Mouse (Mus musculus) frontal cortex, postnatal 10 days (tissue): ENCODE results near the gene Pla2g4b.

Experiments
- DNase-seq, 2 experiments: peaks; one replicate each; pipeline ENCODE4 v3.0.0; 2022; ENCODE audit warnings: low spot score in 2 of 2, mixed read lengths in 1 of 2

The Pla2g4b gene

GRCm38 (mm10) chr2:120062248-120062647 lies 29.0 kb downstream of the Pla2g4b start:
- DNase-seq = no peak

DNA sequence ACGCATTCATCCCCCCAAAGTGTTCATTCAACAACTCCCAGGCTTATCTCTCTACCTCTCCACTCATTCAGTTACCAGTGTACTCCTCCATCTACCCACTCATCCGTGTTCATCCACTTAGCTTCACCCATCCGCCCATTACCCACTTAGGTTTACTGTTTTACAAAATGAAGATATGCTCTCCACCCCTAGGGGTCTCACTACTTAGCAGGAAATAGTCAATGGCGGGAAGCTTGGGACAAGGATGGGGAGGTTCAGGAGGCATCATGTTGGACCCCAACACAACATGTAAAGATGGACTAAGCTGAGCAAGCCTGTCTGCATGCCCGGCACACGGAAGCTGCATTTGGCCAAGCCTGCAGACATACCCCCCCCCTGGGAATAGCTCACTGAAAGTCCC lies 31.4 kb downstream of the Pla2g4b start:
- DNase-seq = no peak

GRCm38 (mm10) chr2:120065243-120065642 lies 32.0 kb downstream of the Pla2g4b start:
- no peak for DNase-seq

DNA sequence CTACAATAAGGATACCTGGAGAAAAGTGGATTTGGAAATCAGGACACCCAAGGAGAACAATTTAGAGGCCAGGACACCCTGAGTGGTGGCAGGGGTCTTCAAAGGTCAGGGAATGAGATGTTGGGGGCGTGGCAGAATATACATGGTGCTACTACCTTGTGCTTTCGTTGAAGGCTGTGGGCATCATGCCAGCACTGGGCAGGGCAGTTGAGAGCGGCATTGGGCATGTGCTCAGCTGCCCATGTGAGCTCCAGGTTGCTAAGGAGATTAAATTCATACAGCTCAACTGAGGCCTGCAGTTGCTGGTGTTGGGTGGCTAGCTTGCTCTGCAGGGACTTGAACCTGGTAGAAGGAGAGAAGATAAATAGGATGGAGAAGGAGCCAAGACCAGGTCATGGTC lies 33.0 kb downstream of the Pla2g4b start:
- DNase-seq = no peak

DNA sequence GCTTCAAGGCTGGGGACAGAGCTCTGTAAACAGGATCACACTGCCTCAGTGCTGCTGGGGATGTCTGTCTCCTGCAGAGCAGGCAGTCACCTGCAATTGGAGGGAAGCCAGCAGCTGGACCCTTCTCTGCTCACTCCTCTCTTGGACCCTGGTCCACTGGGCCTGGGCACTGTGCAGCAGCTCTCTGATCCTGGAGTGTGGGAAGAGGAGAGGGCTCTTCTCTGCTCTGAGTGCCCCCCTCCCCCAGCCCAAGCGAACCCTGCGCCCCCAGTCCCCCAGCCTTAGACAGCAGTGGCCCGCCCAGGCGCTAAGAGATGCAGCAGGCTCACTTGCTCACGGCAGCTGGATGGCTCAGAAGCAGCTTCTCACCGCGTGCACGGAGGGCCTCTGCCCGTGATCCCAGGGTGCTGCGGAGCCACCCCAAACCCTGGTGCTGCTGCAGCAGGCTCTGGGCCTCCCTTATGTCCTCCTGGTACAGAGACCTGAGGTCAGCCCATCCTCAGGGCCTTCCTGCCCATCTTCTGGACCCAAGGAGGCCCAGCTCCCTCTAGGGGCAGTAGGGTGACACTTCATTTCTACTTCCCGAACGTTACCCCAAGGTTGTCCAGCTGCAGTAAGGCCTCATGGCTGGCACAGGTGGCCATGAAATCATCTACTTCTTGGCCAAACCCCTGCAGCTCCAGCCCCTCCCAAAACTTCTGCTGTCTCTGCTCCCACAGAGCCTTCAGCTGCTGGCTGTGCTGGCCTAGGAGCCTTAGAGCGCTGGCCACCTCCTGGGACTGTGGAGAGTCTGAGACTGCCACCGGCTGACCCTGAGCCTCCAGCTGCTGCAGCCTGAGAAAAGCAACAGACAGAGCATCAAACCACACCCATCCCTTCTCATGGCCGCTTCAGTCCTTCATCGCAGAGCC lies 35.6 kb downstream of the Pla2g4b start:
- peak; percentile 22 to 31 for DNase-seq

GRCm38 (mm10) chr2:120069466-120069990 lies 36.3 kb downstream of the Pla2g4b start:
- peak; percentile 44 to 69 for DNase-seq

GRCm38 (mm10) chr2:120074096-120074495 lies 40.9 kb downstream of the Pla2g4b start:
- DNase-seq = no peak

DNA sequence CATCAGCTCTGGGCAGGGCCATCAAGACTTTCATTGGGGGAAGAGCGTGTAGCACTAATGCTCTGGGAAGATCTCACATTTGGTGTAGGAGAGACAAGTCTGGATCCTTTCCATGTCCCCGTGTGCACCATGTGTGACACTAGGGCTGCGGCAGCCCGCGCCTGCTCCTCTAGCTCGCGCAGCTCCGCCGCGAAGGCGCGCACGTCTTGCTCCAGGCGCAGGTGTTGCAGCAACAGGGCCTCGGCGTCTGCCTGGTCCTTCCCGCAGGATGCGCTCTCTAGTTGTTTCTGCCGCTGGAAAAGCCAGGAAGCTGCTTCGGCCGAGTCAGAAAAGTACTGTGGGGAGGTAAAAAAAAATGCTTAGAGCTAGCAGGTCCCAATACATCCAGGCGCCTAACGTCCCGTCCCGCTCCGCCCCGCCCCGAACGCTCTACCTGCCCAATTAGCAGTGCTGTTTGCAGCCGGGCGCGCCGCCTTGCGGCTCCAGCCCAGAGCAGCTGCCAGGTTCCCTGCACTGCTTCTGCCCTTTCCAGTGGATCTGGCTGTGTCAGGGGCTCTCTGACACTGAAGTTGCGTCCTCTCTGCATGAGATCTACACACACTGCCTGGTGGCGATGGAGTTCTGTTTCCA lies 43.0 kb downstream of the Pla2g4b start:
- no peak for DNase-seq

DNA sequence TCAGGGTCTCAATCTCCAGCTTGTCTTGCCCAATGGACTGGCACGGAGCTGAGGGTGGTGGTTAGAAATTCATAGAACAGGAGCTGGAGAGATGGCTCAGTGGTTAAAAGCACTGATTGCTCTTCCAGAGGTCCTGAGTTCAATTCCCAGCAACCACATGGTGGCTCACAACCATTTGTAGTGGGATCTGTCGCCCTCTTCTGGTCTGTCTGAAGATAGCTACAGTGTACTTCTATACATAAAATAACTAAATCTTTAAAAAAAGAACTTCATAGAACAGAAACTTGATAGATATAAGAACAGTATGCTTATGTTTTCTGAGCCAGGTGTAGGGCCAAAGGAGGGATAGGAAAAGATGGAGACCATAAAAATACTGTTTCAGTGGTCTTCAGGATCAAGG lies 49.2 kb downstream of the Pla2g4b start:
- no peak for DNase-seq

- no peak for DNase-seq
Observed at GRCm38 (mm10) chr2:120084593-120085361, 51.6 kb downstream of the Pla2g4b start.

GRCm38 (mm10) chr2:120086038-120086437 lies 52.8 kb downstream of the Pla2g4b start:
- DNase-seq = no peak

GRCm38 (mm10) chr2:120087391-120087790 lies 54.2 kb downstream of the Pla2g4b start:
- DNase-seq = no peak

- DNase-seq = no peak
Observed at GRCm38 (mm10) chr2:120087897-120088296, 54.7 kb downstream of the Pla2g4b start.

DNA sequence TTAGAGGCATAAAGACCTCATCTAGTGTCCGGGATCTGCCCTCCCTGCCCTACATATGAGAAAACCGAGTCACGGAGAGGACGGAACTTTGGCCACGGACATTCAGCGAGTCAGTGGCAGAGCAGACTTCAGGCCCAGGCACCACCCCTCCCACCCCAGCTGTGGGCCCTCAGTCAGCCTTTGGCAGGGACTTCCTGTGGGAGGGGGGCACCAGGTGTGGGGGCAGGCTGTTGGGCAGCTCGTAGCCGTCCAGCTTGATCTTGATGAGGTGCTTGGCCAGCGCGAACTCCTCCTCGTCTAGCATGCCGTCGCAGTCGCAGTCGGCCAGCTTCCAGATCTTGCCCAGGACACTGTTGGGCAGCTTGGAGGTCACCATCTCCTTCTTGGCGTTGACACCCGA lies 57.8 kb downstream of the Pla2g4b start:
- DNase-seq = no peak
